Mouse (Mus musculus) C2C12 (cell line): ENCODE data around the gene Ybx3. TPM values are rescaled to one million over a fixed set of nuclear protein-coding genes. Genes with fewer than 3 reads are reported as not detected.

ENCODE experiments used
- H3K27me3 ChIP-seq: one replicate; pipeline ENCODE4 v1.6.1; 2011; ENCODE audit not compliant: control insufficient read depth, insufficient read depth, insufficient read length
- H3K36me3 ChIP-seq: one replicate; pipeline ENCODE4 v1.6.1; 2011; ENCODE audit not compliant: control insufficient read depth, insufficient read depth
- H3K4me3 ChIP-seq: one replicate; pipeline ENCODE4 v1.5.1; 2011; ENCODE audit warnings: mild to moderate bottlenecking, control low read depth; ENCODE audit not compliant: poor library complexity, insufficient read depth, severe bottlenecking
- H3K79me2 ChIP-seq: one replicate; pipeline ENCODE4 v1.6.1; 2011; ENCODE audit not compliant: control insufficient read depth, insufficient read depth
- H3K79me3 ChIP-seq: one replicate; pipeline ENCODE4 v1.6.1; 2011; ENCODE audit warnings: low read depth, control low read depth
- H3ac ChIP-seq: one replicate; pipeline ENCODE3; 2011; ENCODE audit warnings: low read depth; ENCODE audit not compliant: control insufficient read depth, insufficient read length
- CEBPB ChIP-seq: IDR thresholded peaks from one replicate; pipeline ENCODE4 v1.6.1; 2011; ENCODE audit warnings: low read depth, mild to moderate bottlenecking, control low read depth, moderate library complexity
- CTCF ChIP-seq: IDR thresholded peaks from one replicate; pipeline ENCODE4 v1.5.1; 2011; ENCODE audit not compliant: control insufficient read depth, insufficient read depth, insufficient read length
- FOSL1 ChIP-seq: IDR thresholded peaks from one replicate; pipeline ENCODE4 v1.8.0; 2011; ENCODE audit warnings: mild to moderate bottlenecking, low read length; ENCODE audit not compliant: poor library complexity, insufficient read depth, severe bottlenecking
- MAX ChIP-seq: IDR thresholded peaks from one replicate; pipeline ENCODE4 v1.6.1; 2011; ENCODE audit warnings: mild to moderate bottlenecking, control low read depth
- MYOD1 ChIP-seq: IDR thresholded peaks from one replicate; pipeline ENCODE4 v1.6.1; 2011; ENCODE audit warnings: low read depth; ENCODE audit not compliant: control insufficient read depth, insufficient read length
- MYOG ChIP-seq: IDR thresholded peaks from one replicate; pipeline ENCODE4 v1.6.1; 2011; ENCODE audit not compliant: control insufficient read depth, insufficient read length; ENCODE audit errors: extremely low read depth
- USF1 ChIP-seq: IDR thresholded peaks from one replicate; pipeline ENCODE4 v1.6.1; 2011; ENCODE audit warnings: low read depth, mild to moderate bottlenecking, control low read depth, moderate library complexity
- polyA plus RNA-seq: library from polyadenylated mRNA; unstranded; fragments of >200 nt; fragmentation: generic; extraction: Trizol; gene quantifications from one replicate; pipeline ENCODE4 v1.2.1, GENCODE M21; 2012; ENCODE audit warnings: missing spikeins

Ybx3 gene
- polyA plus RNA-seq, 1 experiment: 338 TPM

DNA sequence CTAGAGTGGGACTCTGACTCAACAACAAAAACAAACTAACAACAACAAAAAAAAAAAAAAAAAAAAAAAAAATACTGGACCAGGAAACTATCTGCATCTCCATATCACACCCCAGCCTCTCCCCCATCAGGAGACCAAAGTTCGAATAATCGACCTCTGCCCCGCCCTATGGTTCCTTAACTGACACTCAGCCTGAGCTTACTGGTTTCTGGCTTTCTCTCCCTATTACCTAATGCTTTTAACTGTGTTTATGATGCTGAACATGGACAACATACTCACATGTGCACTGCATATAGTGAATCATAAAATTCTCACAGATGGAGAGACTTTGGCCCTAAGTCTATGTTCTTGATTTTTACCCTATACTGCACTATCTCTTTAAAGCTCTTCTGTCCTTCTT, 49.0 kb downstream of the Ybx3 start:
- TF ChIP-seq CEBPB (no peak), USF1 (no peak), MAX (no peak), CTCF (no peak), MYOD1 (no peak), MYOG (no peak)
- no peaks in the 10 kb centered on the region for H3K79me3 ChIP-seq
- H3ac ChIP-seq: no peak overlapping the region
- no peaks in the 10 kb centered on the region for H3K79me2 ChIP-seq
- H3K4me3 ChIP-seq: no peak overlapping the region
- H3K27me3 ChIP-seq: no peaks in the 10 kb centered on the region
- H3K36me3 ChIP-seq: no peaks in the 10 kb centered on the region

DNA sequence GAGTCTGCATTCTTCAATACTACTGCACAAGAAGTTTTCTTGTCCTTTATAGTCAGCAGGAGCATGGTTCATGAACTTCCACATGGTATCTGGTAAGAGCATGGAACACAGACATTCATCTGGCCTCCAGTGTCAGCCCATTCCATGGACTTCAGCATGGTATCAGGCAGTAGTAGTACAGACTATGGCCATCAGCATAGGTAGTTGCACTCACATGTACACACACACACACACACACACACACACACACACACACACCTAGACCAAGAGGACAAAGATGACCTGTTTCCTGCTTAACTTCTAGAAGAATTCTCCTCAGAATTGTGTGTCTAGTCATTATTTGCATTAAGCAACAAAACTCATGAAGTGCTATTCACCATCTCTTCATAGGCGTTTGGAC, 49.5 kb downstream of the Ybx3 start:
- Histone ChIP-seq H3K4me3 (no peak overlapping the region), H3K79me3 (no peaks in the 10 kb centered on the region), H3K27me3 (no peaks in the 10 kb centered on the region), H3ac (no peak overlapping the region), H3K36me3 (no peaks in the 10 kb centered on the region), H3K79me2 (no peaks in the 10 kb centered on the region)
- TF ChIP-seq FOSL1: no peak
- TF ChIP-seq CTCF: no peak
- TF ChIP-seq USF1: no peak
- TF ChIP-seq MAX: no peak
- no peak for TF ChIP-seq MYOD1
- TF ChIP-seq MYOG: no peak
- TF ChIP-seq CEBPB: no peak

DNA sequence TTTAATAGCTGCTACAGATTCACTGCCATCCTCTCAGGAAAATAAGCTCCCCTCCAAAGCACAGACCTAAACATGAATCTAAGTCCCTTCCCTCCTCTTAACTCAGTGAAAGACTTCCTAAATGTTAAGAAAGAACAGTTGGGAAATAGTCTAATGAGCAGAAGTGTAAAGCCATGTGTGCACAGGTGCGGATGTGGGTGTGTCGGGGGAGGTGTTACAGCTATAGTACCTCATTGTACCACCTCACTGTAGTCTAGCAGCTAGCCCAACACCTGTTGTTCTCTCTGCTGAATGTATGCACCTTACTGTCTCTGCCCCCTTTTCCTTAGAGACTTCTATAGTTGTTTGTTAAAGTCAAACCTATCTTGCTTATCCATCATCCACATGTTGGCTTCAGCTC, 61.2 kb downstream of the Ybx3 start:
- Histone ChIP-seq H3ac (no peak overlapping the region), H3K79me3 (no peaks in the 10 kb centered on the region), H3K79me2 (no peaks in the 10 kb centered on the region), H3K27me3 (no peaks in the 10 kb centered on the region), H3K4me3 (no peak overlapping the region), H3K36me3 (no peaks in the 10 kb centered on the region)
- no peak for TF ChIP-seq CEBPB
- TF ChIP-seq MAX: no peak
- no peak for TF ChIP-seq USF1
- no peak for TF ChIP-seq CTCF
- no peak for TF ChIP-seq FOSL1
- no peak for TF ChIP-seq MYOG
- no peak for TF ChIP-seq MYOD1

DNA sequence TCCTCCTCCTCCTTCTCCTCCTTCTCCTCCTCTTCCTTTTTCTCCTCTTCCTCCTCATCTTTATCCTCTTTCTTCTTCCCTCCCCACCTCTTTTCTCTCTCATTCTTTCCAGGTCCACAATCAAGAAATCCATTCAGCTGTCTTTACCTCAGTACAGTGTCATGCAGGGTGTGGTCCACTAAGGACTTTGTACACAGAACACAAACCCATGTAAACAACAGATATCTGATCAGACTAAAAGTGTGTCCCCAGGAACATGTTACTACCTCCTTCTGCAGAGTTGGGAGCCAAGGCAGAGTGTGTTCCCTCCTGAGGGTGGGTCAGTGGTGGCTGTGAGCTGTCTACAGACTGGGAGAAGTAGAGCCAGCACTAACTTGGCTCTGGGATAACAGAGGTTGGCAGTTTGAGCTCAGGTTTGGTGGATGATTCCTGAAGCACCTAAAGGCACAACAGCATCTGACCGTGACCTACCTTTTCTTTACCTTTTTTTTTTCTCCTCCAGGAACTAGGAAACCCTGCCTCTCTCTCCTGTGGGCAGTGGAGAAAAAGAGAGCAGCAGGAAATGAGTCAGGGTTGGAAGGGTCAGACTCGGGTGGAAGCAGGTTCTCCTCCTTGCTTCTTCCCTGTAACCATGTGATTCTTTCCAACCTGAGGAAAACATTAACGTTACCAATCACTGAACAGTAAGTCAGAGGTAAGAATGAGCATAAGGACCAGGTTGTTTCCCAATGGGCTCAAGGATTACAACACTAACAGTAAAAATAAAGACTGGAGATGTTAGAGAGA, 66.2 kb downstream of the Ybx3 start:
- TF ChIP-seq CEBPB: no peak
- no peak for TF ChIP-seq MYOD1
- no peak for TF ChIP-seq USF1
- no peak for TF ChIP-seq MYOG
- Histone ChIP-seq H3K79me2 (no peaks in the 10 kb centered on the region), H3K27me3 (no peaks in the 10 kb centered on the region), H3ac (no peak overlapping the region), H3K36me3 (no peaks in the 10 kb centered on the region), H3K4me3 (no peak overlapping the region), H3K79me3 (no peaks in the 10 kb centered on the region)

DNA sequence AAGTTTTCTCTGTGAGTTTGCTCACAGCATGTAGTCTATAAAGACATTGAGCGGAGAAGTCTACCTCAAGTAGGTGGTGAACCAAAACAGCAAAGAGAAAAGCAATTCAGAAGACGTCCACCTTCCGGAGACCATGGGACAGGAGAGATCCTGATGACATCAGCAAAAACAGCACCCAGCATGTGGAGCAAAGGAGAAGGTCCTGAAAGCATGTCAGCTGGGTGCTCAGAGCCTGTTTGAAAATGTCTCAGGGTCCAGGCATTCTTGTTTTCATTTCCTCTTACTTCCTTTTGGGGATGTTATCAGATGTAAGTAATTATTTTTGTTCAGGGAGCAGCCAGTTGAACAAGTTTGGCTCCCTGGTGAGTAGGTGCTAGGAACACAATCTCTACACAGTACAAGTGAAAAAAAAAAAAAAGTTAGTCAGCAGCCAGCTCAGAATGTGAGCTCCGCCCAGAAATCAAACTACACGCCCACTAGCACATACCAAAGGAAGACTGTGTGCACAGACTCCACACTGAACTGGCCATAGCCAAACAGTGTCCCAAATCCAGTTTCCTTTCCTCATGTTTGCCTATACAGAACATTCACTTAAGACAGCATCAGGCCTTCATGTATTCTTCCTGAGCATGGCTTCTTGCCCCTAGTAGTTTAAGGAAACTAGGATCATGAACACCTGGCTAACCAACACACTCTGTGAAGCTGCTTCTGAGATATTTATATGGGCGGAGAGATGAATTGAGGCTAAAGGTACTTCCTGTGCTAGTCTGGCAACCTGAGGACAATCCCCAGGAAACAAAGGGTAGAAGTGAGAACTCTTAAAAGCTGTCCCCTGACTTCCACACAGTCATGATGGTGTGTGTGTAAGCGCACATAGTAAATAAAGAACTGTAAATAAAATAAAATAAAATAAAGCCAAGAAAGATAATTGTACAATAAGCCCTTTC, 71.8 kb downstream of the Ybx3 start:
- Histone ChIP-seq H3K36me3 (peaks cover 7% of the 10 kb centered on the region), H3K4me3 (no peak overlapping the region), H3ac (no peak overlapping the region), H3K79me2 (no peaks in the 10 kb centered on the region), H3K79me3 (no peaks in the 10 kb centered on the region), H3K27me3 (no peaks in the 10 kb centered on the region)
- TF ChIP-seq MYOG (no peak), USF1 (no peak), MAX (no peak), CEBPB (no peak), MYOD1 (no peak), FOSL1 (no peak), CTCF (no peak)

Other genes starting within 250 kb of the Ybx3 start
- gene Klra2, start 141.1 kb downstream of the Ybx3 start, polyA plus RNA-seq: 0.08 TPM
- gene Magohb, start 95.2 kb downstream of the Ybx3 start, polyA plus RNA-seq: 44.1 TPM
- 0.27 TPM for gene Styk1, start 34.9 kb downstream of the Ybx3 start, polyA plus RNA-seq
- not detected for gene 5430401F13Rik, start 97.9 kb upstream of the Ybx3 start, polyA plus RNA-seq
- not detected for gene Gm6619, start 97.9 kb upstream of the Ybx3 start, polyA plus RNA-seq
- not detected for gene Tas2r130, start 242.4 kb upstream of the Ybx3 start, polyA plus RNA-seq